Mouse (Mus musculus) forebrain, embryonic 15.5 days (tissue): ENCODE data around the gene Get4. TPM values are rescaled to one million over a fixed set of nuclear protein-coding genes. Genes with fewer than 3 reads are reported as not detected.

Source experiments
- ATAC-seq: fragments of 200-750 bp; cut with Nextera tagmentation; replicated peaks from 2 replicates; pipeline ENCODE4 v1.8.0; 2017; ENCODE audit warnings: mild to moderate bottlenecking, moderate TSS enrichment, moderate library complexity
- H3K27ac ChIP-seq: fragments of 300-500 bp; sonication (generic); replicated peaks from 2 replicates; pipeline ENCODE4 v1.5.1; 2015; ENCODE audit warnings: mild to moderate bottlenecking, inconsistent platforms
- H3K27me3 ChIP-seq: fragments of 300-500 bp; sonication (generic); 2 replicates; pipeline ENCODE4 v1.6.1; 2015; ENCODE audit warnings: inconsistent platforms
- H3K36me3 ChIP-seq: fragments of 300-500 bp; sonication (generic); 2 replicates; pipeline ENCODE4 v1.6.1; 2015; ENCODE audit warnings: mild to moderate bottlenecking, inconsistent platforms
- H3K4me1 ChIP-seq: fragments of 300-500 bp; sonication (generic); 2 replicates; pipeline ENCODE4 v1.6.1; 2015; ENCODE audit warnings: inconsistent platforms
- H3K4me2 ChIP-seq: fragments of 300-500 bp; sonication (generic); replicated peaks from 2 replicates; pipeline ENCODE4 v1.6.1; 2015; ENCODE audit warnings: mild to moderate bottlenecking, inconsistent platforms
- H3K4me3 ChIP-seq: fragments of 300-500 bp; sonication (generic); 2 replicates; pipeline ENCODE4 v1.5.1; 2015; ENCODE audit warnings: mild to moderate bottlenecking, inconsistent platforms
- H3K9ac ChIP-seq: fragments of 300-500 bp; sonication (generic); replicated peaks from 2 replicates; pipeline ENCODE4 v1.6.1; 2015; ENCODE audit warnings: mild to moderate bottlenecking, inconsistent platforms
- H3K9me3 ChIP-seq: fragments of 300-500 bp; sonication (generic); 2 replicates; pipeline ENCODE4 v1.6.1; 2016; ENCODE audit warnings: inconsistent platforms
- WGBS: fragments of 180-500 bp; shearing (Covaris S2); methylation state at CpG from one replicate; pipeline ENCODE4 v1.1.7; 2015; ENCODE audit warnings: mixed read lengths; 5-methylcytosine and 5-hydroxymethylcytosine counted together
- polyA plus RNA-seq: library from polyadenylated mRNA; unstranded; fragments of >200 nt; fragmentation: Nextera tagmentation; extraction: Ambion mirVana; gene quantifications from 2 replicates; pipeline ENCODE4 v1.2.1, GENCODE M21; 2015

The Get4 gene
- polyA plus RNA-seq, 1 experiment from 2014 or later, result 133 TPM

DNA sequence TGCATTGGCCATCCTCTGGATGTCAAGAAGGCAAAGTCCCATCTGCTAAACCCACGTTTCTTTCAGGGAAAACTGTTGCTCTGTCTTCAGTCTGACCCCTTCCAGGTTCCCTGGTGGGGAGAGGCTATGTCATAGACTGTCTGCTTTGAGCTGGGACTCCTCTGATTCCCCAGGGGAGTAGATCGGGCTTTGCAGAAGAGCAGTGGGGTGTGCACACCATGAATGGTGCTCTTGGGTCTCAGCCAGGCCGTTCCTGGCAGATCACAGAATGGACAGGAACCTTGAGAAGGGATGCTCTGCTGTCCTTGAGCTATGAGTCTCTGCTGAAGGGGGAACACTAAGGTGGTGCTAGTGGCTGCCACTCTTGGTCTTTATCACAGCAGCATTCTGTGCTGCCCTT, 3.3 kb upstream of the Get4 start:
- WGBS, result 64% methylated on average over 3 of the region's 3 CpGs
- H3K4me3 ChIP-seq, result no peak overlapping the region
- no peaks in the 10 kb centered on the region for H3K9me3 ChIP-seq
- H3K9ac ChIP-seq, result no peak overlapping the region
- H3K27ac ChIP-seq, result no peak overlapping the region
- no peak for ATAC-seq
- H3K4me2 ChIP-seq, result no peak overlapping the region
- no peaks in the 10 kb centered on the region for H3K27me3 ChIP-seq
- peaks cover 61% of the 10 kb centered on the region for H3K36me3 ChIP-seq
- peaks cover 14% of the 10 kb centered on the region for H3K4me1 ChIP-seq

DNA sequence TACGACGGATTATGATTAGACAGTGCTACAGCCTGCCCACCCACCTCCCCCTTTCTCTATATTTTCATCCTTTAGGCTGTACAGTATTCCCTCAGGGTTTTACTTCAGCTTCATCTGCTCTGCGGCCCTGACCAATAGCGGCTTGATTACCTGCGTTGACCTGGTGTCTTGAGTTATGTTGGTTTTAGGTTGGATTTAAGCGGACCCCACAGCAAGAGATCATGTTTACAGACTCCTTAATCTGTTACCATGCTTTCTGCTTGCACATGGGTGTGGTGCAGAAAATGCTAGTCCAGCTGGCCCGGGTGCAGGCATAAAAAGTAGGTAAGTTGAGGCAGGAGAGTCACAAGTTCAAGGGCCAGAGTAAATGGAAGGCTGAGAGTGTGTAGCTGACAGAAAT, 845 bp upstream of the Get4 start:
- 86% methylated on average over 7 of the region's 7 CpGs for WGBS

GRCm38 (mm10) chr5:139251736-139252080, 416 bp upstream of the Get4 start:
- peaks cover 34% of the 10 kb centered on the region for H3K36me3 ChIP-seq
- H3K4me1 ChIP-seq, result peaks cover 28% of the 10 kb centered on the region
- no peaks in the 10 kb centered on the region for H3K27me3 ChIP-seq
- H3K9ac ChIP-seq, result peak overlapping the region; percentile 78
- no peak for ATAC-seq
- peak overlapping the region; percentile 97 for H3K27ac ChIP-seq
- WGBS, result under 1% methylated on average over 8 of the region's 8 CpGs
- H3K4me3 ChIP-seq, result peak overlapping the region; percentile 96
- no peaks in the 10 kb centered on the region for H3K9me3 ChIP-seq
- peak overlapping the region; percentile 72 for H3K4me2 ChIP-seq

More for the DNA sequence above, 845 bp upstream of the Get4 start:
- Histone ChIP-seq H3K9me3 (no peaks in the 10 kb centered on the region), H3K36me3 (peaks cover 38% of the 10 kb centered on the region), H3K27ac (peak overlapping the region; percentile 97), H3K4me1 (peaks cover 28% of the 10 kb centered on the region), H3K4me2 (peak overlapping the region; percentile 72), H3K4me3 (0 out of 2 replicates have a peak overlapping the region, but pooled peaks have one; percentile 96), H3K9ac (no peak overlapping the region), H3K27me3 (no peaks in the 10 kb centered on the region)
- ATAC-seq, result no peak; the same call in 1 of the 2 replicates

DNA sequence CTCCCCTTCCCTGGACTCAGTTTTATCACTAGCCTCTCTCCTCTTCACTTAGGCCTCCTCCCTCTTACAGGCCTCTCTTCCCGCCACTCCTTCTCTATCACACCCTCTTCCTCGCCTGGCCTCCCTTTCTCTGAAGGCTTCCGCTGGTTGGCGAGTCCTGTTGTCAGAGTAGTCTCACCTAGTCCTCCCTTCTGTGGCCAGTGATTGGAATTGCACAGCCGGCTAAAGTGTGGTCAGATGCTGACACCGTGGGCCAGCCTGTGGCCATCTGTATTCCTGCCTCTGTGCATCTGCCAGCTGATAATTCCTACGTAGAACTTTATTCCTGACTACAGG, 754 bp downstream of the Get4 start:
- WGBS, result 2% methylated on average over 7 of the region's 7 CpGs
- peak overlapping the region; percentile 96 for H3K4me3 ChIP-seq
- H3K4me2 ChIP-seq, result peak overlapping the region; percentile 91
- ATAC-seq, result no peak
- H3K27me3 ChIP-seq, result no peaks in the 10 kb centered on the region
- peak overlapping the region; percentile 78 for H3K9ac ChIP-seq
- peak overlapping the region; percentile 97 for H3K27ac ChIP-seq
- H3K36me3 ChIP-seq, result peaks cover 23% of the 10 kb centered on the region
- H3K4me1 ChIP-seq, result peaks cover 28% of the 10 kb centered on the region
- no peaks in the 10 kb centered on the region for H3K9me3 ChIP-seq

DNA sequence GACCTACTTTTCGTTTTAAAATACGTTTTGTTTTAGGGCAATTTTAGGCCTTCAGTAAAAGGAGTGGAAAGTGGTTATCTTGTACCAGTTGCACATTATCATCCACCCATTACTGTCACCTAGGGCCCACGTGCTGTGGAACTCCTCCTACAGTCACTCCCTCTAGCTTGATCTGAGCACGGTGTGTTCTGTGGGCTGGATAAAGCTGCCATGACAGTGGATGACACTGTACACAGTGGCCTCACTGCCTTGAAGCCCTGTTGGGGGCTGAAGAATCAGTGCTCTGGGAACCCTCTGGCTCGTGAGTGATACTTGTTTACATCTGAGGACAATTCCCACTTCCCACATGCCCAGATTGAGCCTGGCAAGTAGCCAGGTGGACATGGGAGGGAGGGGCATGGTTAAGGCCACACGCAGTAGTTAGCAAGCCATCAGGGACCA, 1.2 kb downstream of the Get4 start:
- Histone ChIP-seq H3K27me3 (no peaks in the 10 kb centered on the region), H3K4me2 (peak overlapping the region; percentile 91), H3K4me1 (peaks cover 28% of the 10 kb centered on the region), H3K9me3 (no peaks in the 10 kb centered on the region), H3K27ac (peak overlapping the region; percentile 97), H3K4me3 (peak overlapping the region; percentile 96), H3K36me3 (peaks cover 18% of the 10 kb centered on the region), H3K9ac (peak overlapping the region; percentile 78)
- ATAC-seq, result no peak
- 2% methylated on average over 6 of the region's 6 CpGs for WGBS

DNA sequence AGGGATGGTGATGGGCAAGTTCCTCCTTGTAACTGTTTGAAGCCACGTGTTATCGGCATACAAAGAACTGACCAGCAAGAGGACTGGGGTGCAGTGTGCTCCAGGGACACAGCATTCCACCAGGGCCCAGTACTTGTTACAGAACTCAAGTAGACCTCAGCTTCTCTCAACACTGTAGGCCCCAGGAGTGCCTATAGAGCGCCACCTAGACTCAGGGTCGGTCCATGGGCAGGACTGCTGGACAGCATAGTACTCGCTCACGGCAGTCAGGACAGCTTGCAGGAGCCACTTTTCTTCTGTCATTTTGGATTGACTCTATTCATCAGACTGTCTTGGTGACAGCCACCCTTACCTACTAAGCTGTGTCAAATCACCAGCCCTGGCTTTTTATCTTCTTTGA, 2.8 kb downstream of the Get4 start:
- whole genome bisulfite sequencing, result 87% methylated on average over 6 of the region's 6 CpGs
- no peaks in the 10 kb centered on the region for H3K27me3 ChIP-seq
- H3K4me1 ChIP-seq, result peaks cover 28% of the 10 kb centered on the region
- no peak overlapping the region for H3K4me3 ChIP-seq
- no peak overlapping the region for H3K4me2 ChIP-seq
- peaks cover 9% of the 10 kb centered on the region for H3K36me3 ChIP-seq
- no peak for ATAC-seq
- H3K9me3 ChIP-seq, result no peaks in the 10 kb centered on the region
- no peak overlapping the region for H3K27ac ChIP-seq
- H3K9ac ChIP-seq, result no peak overlapping the region

- H3K36me3 ChIP-seq, result peaks cover under 1% of the 10 kb centered on the region; the same call in 1 of the 2 replicates
- WGBS, result 90% methylated on average over 6 of the region's 6 CpGs
- H3K9me3 ChIP-seq, result no peaks in the 10 kb centered on the region
- H3K27me3 ChIP-seq, result no peaks in the 10 kb centered on the region
- no peak for ATAC-seq
- no peak overlapping the region for H3K4me2 ChIP-seq
- no peak overlapping the region for H3K27ac ChIP-seq
- peaks cover 28% of the 10 kb centered on the region for H3K4me1 ChIP-seq
- H3K9ac ChIP-seq, result no peak overlapping the region
- H3K4me3 ChIP-seq, result no peak overlapping the region
Measured at GRCm38 (mm10) chr5:139255777-139256176, 3.7 kb downstream of the Get4 start.

DNA sequence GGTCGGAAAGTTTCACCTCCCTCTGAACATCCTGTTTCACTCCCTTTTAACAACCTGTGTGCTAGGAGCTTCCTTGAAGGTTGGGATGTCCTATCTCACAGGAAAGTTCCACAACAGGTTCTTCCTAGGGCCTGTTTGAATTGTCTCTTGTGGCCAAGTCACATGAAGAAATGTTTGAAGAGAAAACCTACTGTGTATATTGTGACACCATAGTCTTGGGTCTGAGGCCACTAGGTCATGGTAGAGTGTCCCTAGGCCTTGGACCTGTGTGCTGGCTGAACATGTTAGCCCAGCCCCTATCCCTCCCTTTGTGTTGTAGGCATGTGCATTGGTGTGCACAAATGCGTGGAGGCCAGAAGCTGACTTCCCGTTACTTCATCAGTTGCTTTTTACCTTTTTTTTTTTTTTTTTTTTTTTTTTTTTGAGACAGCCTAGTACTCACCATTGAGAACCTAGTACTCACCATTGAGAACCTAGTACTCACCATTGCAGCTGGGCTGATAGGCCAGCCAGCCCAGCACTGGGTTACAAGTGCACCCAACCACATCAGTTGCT, 4.2 kb downstream of the Get4 start:
- Histone ChIP-seq H3K4me1 (peaks cover 28% of the 10 kb centered on the region), H3K9me3 (no peaks in the 10 kb centered on the region), H3K36me3 (0 out of 2 replicates have a peak, but pooled peaks cover 4% of the 10 kb centered on the region), H3K4me3 (no peak overlapping the region), H3K27me3 (no peaks in the 10 kb centered on the region), H3K9ac (no peak overlapping the region), H3K4me2 (no peak overlapping the region), H3K27ac (no peak overlapping the region)
- WGBS, result 97% methylated on average over 3 of the region's 3 CpGs
- ATAC-seq, result no peak

- Histone ChIP-seq H3K27ac (no peak overlapping the region), H3K36me3 (peaks cover 7% of the 10 kb centered on the region; the same call in 1 of the 2 replicates), H3K9ac (no peak overlapping the region), H3K4me1 (peaks cover 24% of the 10 kb centered on the region), H3K9me3 (no peaks in the 10 kb centered on the region), H3K4me3 (no peak overlapping the region), H3K27me3 (no peaks in the 10 kb centered on the region), H3K4me2 (no peak overlapping the region)
- no peak for ATAC-seq
- 100% methylated on average over 1 of the region's 1 CpGs for WGBS
Measured at GRCm38 (mm10) chr5:139257265-139257664, 5.1 kb downstream of the Get4 start.

- ATAC-seq, result no peak
- Histone ChIP-seq H3K4me3 (no peak overlapping the region), H3K27ac (no peak overlapping the region), H3K27me3 (no peaks in the 10 kb centered on the region), H3K9me3 (no peaks in the 10 kb centered on the region), H3K4me2 (no peak overlapping the region), H3K4me1 (peaks cover 24% of the 10 kb centered on the region), H3K36me3 (peaks cover 12% of the 10 kb centered on the region), H3K9ac (no peak overlapping the region)
- WGBS, result 71% methylated on average over 4 of the region's 4 CpGs
Measured at GRCm38 (mm10) chr5:139257818-139258217, 5.7 kb downstream of the Get4 start.

DNA sequence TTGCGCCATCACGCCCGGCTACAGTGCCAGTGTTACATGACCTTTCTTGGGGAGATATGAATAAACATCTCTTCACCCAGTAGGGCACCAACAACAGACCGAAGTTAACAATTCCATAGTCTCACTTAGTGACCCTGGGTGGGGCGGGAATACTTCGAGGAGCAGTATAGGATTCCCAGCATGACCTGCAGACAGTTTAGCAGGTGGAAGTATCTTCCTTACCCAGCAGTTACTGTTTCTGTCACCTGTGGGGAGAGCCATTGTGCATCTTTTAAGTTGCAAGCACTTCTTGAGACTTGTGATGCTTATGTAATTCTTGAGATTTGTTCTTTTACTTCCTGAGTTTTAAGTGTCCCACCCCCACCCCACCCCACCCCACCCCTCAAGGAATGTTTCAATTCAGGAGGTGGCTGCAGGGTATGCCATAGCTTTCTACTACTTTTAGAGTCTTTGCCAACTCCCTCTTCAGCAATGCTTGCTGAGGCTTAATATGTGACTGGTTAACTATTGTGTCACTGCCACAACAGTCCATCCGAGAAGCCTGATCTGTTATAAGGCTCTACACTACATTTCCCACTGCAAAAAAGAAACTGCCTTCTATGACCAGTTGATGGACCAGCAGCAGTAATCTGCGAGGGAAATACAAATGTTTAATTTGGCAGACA, 6.4 kb downstream of the Get4 start:
- no peaks in the 10 kb centered on the region for H3K9me3 ChIP-seq
- H3K4me2 ChIP-seq, result no peak overlapping the region
- H3K9ac ChIP-seq, result no peak overlapping the region
- H3K27ac ChIP-seq, result no peak overlapping the region
- H3K27me3 ChIP-seq, result no peaks in the 10 kb centered on the region
- ATAC-seq, result no peak
- H3K36me3 ChIP-seq, result peaks cover 19% of the 10 kb centered on the region
- peaks cover 18% of the 10 kb centered on the region for H3K4me1 ChIP-seq
- H3K4me3 ChIP-seq, result no peak overlapping the region
- 90% methylated on average over 8 of the region's 8 CpGs for WGBS

DNA sequence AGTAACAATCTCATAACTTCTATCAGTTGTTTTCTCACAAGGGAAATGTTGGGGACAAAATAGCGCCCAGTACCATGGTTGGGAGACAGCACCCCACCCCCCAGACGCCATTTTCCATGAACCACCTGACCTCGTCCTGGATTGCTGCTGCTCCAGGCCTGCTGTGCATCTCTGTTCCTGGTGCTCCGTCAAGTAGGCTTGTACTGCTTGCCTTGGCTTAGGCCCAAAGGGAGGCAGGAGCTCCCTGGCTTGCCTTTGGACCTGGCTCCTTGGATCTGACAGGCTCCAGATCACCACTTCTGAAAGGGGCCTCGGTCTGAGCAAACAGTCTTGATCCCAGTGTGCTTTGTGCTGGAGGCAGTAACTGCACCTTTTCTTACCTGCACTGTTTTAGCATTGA, 7.7 kb downstream of the Get4 start:
- 84% methylated on average over 5 of the region's 5 CpGs for WGBS
- Histone ChIP-seq H3K27ac (no peak overlapping the region), H3K4me2 (no peak overlapping the region), H3K4me3 (no peak overlapping the region), H3K27me3 (no peaks in the 10 kb centered on the region), H3K9me3 (no peaks in the 10 kb centered on the region), H3K36me3 (peaks cover 33% of the 10 kb centered on the region), H3K9ac (no peak overlapping the region), H3K4me1 (peaks cover 7% of the 10 kb centered on the region; the same call in 1 of the 2 replicates)
- no peak for ATAC-seq

DNA sequence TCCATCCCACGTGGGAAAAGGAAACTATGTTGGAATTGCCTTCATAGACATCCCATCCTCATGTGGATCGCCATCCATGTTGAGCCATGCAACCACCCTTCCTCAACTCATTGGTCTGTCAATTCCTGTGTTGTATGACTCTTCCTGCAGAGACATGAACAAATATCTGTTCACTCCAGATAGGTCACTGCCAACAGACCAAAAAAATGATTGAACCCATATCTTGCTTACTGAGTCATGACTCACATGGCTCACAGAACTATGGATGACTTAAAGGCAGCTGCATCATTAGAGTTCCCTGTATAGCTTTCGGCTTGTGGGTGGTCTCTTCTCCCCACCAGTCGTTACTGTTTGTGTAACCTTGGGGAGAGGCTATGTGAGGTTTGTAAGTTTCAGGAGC, 9.3 kb downstream of the Get4 start:
- no peaks in the 10 kb centered on the region for H3K4me1 ChIP-seq
- peaks cover 48% of the 10 kb centered on the region for H3K36me3 ChIP-seq
- H3K9ac ChIP-seq, result no peak overlapping the region
- no peaks in the 10 kb centered on the region for H3K27me3 ChIP-seq
- H3K4me2 ChIP-seq, result no peak overlapping the region
- WGBS, result 96% methylated on average over 4 of the region's 4 CpGs
- no peak for ATAC-seq
- H3K27ac ChIP-seq, result no peak overlapping the region
- no peaks in the 10 kb centered on the region for H3K9me3 ChIP-seq
- no peak overlapping the region for H3K4me3 ChIP-seq
